Mouse (Mus musculus): ENCODE results near the gene Zfand3.

- TF ChIP-seq POLR2A (IDR thresholded peaks at IDR 0.05; ENCODE audit: low read depth, low read length) (no peak), CTCF (IDR thresholded peaks at IDR 0.05; ENCODE audit: borderline replicate concordance, insufficient read depth, low read length) (no peak)
Measured at GRCm38 (mm10) chr17:29995986-29996385, 8.5 kb upstream of the Zfand3 start.
